Mouse (Mus musculus): Measurements from ENCODE around the gene Atxn2l.

DNA sequence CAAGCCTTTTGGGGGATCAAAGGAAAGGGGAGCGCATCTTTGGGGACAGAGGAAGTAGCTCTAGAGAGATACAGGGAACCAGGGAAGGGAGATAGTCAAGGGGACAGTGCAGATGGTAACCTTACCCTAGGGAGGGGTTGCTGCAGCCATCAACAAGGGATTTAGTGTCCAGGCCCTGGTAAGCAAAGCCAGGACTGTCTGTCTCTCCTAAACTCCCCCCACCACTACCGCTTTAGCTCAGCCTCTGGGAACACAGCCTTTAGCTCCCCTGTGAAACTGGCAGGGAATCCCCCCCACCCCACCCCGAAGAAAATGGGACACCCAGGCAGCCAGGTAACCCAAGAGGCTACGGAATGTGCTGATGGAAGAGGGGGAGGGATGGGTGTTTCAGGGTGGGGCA, 39.7 kb downstream of the Atxn2l start:
- TF ChIP-seq CTCF (IDR thresholded peaks at IDR 0.05; ENCODE audit: low read depth) (no peak), EP300 (optimal IDR thresholded peaks at IDR 0.05) (no peak)
